Mouse (Mus musculus) hindbrain, embryonic 16.5 days (tissue): ENCODE measurements at regions not wholly inside any gene's neighbourhood (a gene's known extent, or its start where the extent isn't known, plus 50 kb on each side); places are given as distances from the start of the nearest gene placed in this dataset.
"Not testable (repeated sequence)": the region's sequence is repeated elsewhere in the genome, so short reads cannot be mapped to it uniquely, and the experiment has no call there.

ENCODE experiments used
- ATAC-seq: fragments of 200-750 bp; cut with Nextera tagmentation; 2 replicates; pipeline ENCODE4 v1.8.0; 2017; ENCODE audit warnings: moderate TSS enrichment, moderate library complexity
- H3K27ac ChIP-seq: fragments of 300-500 bp; sonication (generic); 2 replicates; pipeline ENCODE4 v1.5.1; 2014; ENCODE audit warnings: low read depth, mild to moderate bottlenecking, control low read depth, low read length, moderate library complexity
- H3K27me3 ChIP-seq: fragments of 300-500 bp; sonication (generic); replicated peaks from 2 replicates; pipeline ENCODE4 v1.6.1; 2014; ENCODE audit warnings: low read length; ENCODE audit not compliant: control insufficient read depth, insufficient read depth
- H3K36me3 ChIP-seq: fragments of 300-500 bp; sonication (generic); 2 replicates; pipeline ENCODE4 v1.6.1; 2014; ENCODE audit warnings: mild to moderate bottlenecking, low read length, moderate library complexity, mixed read lengths; ENCODE audit not compliant: control insufficient read depth, insufficient read depth
- H3K4me1 ChIP-seq: fragments of 300-500 bp; sonication (generic); 2 replicates; pipeline ENCODE4 v1.6.1; 2014; ENCODE audit warnings: low read depth, low read length; ENCODE audit not compliant: control insufficient read depth, insufficient read depth
- H3K4me2 ChIP-seq: fragments of 300-500 bp; sonication (generic); 2 replicates; pipeline ENCODE4 v1.6.1; 2014; ENCODE audit warnings: mild to moderate bottlenecking, low read length, control low read depth, moderate library complexity
- H3K4me3 ChIP-seq: fragments of 300-500 bp; sonication (generic); 2 replicates; pipeline ENCODE4 v1.5.1; 2014; ENCODE audit warnings: mild to moderate bottlenecking, low read length, control low read depth, moderate library complexity
- H3K9ac ChIP-seq: fragments of 300-500 bp; sonication (generic); 2 replicates; pipeline ENCODE4 v1.6.1; 2014; ENCODE audit warnings: low read depth, mild to moderate bottlenecking, control low read depth, low read length, moderate library complexity
- H3K9me3 ChIP-seq: fragments of 300-500 bp; sonication (generic); 2 replicates; pipeline ENCODE4 v1.6.1; 2014; ENCODE audit warnings: mild to moderate bottlenecking, low read length, moderate library complexity; ENCODE audit not compliant: control insufficient read depth
- WGBS: fragments of 180-500 bp; shearing (Covaris S2); extraction: QIAGEN DNeasy Blood & Tissue Kit; methylation state at CpG from one replicate; pipeline ENCODE4 v1.1.7; 2014; 5-methylcytosine and 5-hydroxymethylcytosine counted together

DNA sequence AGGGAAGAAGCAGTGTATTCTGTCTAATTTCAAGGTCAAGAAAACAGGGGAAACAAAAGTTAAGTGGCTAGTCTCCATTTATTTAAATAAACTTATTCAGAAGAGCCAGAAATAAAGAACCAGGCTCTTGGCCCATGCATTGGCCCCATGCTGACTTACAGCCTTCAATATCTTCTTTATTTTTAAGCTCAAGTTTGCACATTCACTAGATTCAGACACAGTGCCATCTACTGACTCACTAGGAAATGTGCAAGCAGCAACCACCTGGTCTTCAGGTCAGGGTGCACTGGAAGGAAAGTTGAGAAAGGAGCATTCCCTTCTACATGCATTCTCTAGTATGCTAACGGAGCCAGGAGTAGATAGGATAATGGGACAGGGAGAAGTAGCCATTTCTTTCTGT is 289.7 kb downstream of the Casp12 start:
- WGBS: 27% methylated on average over 1 of the region's 1 CpGs
- peak; percentile 78 for ATAC-seq
- Histone ChIP-seq H3K4me1 (no peaks in the 10 kb centered on the region), H3K27me3 (no peaks in the 10 kb centered on the region), H3K4me2 (no peak overlapping the region), H3K9me3 (no peaks in the 10 kb centered on the region), H3K36me3 (no peaks in the 10 kb centered on the region), H3K4me3 (no peak overlapping the region), H3K27ac (no peak overlapping the region), H3K9ac (no peak overlapping the region)

- H3K4me3 ChIP-seq: no peak overlapping the region
- H3K9ac ChIP-seq: no peak overlapping the region
- H3K9me3 ChIP-seq: no peaks in the 10 kb centered on the region
- H3K27me3 ChIP-seq: no peaks in the 10 kb centered on the region
- no peaks in the 10 kb centered on the region for H3K36me3 ChIP-seq
- H3K27ac ChIP-seq: no peak overlapping the region
- H3K4me2 ChIP-seq: no peak overlapping the region
- no peaks in the 10 kb centered on the region for H3K4me1 ChIP-seq
- WGBS: 83% methylated on average over 7 of the region's 7 CpGs
- ATAC-seq: no peak
These were observed 318.7 kb downstream of the Casp12 start for GRCm38 (mm10) chr9:5663886-5664285.

DNA sequence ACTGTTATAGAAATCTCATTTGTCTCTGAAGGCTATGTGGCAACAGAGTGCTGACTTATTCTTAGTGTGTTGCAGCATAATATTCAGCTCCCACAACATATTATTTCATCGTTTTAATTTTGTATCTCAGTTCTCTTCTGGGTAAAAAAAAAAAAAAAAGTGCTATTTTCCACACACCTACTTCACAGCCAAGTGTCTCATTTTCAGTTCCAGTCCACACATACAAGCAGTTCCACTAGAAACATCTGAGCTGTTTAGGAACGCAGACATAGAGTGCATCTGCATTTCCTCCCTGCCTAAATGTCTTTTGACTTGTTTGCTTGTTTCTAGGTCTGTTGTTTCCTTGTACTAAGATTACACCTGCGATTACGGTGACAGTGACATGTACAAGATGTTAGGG is 328.3 kb downstream of the Casp12 start:
- WGBS: 93% methylated on average over 4 of the region's 4 CpGs
- no peak overlapping the region for H3K4me3 ChIP-seq
- H3K9me3 ChIP-seq: no peaks in the 10 kb centered on the region
- H3K27me3 ChIP-seq: no peaks in the 10 kb centered on the region
- H3K9ac ChIP-seq: no peak overlapping the region
- no peak for ATAC-seq
- no peaks in the 10 kb centered on the region for H3K4me1 ChIP-seq
- no peak overlapping the region for H3K27ac ChIP-seq
- H3K4me2 ChIP-seq: no peak overlapping the region
- no peaks in the 10 kb centered on the region for H3K36me3 ChIP-seq

DNA sequence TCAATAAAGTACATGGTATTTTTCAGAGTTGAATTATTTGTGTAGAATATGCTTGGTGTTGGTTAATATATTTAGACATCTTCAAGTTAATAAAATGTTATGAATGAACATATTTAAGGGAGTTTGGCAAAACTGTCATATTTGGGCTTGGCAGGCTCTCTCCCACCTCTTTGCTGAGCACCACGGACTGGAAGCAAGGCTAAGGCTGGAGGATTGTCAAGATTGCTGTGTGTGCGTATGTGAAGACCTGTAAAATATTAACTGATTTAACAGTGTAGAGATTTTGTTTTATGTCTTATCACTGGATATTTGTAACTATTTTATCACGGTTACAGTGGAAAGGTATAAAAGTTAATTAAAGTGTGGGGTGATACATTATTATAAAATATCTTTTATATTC is 363.3 kb downstream of the Casp12 start:
- no peaks in the 10 kb centered on the region for H3K4me1 ChIP-seq
- no peak overlapping the region for H3K4me3 ChIP-seq
- no peaks in the 10 kb centered on the region for H3K9me3 ChIP-seq
- 83% methylated on average over 3 of the region's 3 CpGs for WGBS
- ATAC-seq: no peak
- no peak overlapping the region for H3K4me2 ChIP-seq
- H3K36me3 ChIP-seq: no peaks in the 10 kb centered on the region
- H3K9ac ChIP-seq: no peak overlapping the region
- no peaks in the 10 kb centered on the region for H3K27me3 ChIP-seq
- no peak overlapping the region for H3K27ac ChIP-seq

DNA sequence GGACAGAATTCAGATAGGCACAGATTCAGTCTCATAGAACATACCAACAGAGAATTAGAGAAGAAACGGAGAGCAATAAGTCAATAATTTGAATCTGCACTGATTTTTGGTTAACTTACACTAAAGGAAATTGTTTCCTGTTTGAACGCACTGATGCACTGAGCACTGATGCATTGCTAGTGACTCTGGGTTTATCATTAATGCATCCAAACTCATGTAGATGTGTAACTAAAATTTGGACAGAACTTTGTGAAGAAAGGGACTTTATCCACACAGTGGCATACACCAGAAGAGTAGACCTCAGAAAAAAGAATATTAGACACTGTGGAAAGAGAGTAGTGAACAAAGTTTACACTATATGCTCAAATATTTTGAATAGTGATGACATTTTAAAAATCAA is 364.2 kb downstream of the Casp12 start:
- Histone ChIP-seq H3K4me2 (no peak overlapping the region), H3K36me3 (no peaks in the 10 kb centered on the region), H3K4me3 (no peak overlapping the region), H3K27ac (no peak overlapping the region), H3K9me3 (no peaks in the 10 kb centered on the region), H3K27me3 (no peaks in the 10 kb centered on the region), H3K9ac (no peak overlapping the region), H3K4me1 (no peaks in the 10 kb centered on the region)
- WGBS: 77% methylated on average over 2 of the region's 2 CpGs
- ATAC-seq: no peak

DNA sequence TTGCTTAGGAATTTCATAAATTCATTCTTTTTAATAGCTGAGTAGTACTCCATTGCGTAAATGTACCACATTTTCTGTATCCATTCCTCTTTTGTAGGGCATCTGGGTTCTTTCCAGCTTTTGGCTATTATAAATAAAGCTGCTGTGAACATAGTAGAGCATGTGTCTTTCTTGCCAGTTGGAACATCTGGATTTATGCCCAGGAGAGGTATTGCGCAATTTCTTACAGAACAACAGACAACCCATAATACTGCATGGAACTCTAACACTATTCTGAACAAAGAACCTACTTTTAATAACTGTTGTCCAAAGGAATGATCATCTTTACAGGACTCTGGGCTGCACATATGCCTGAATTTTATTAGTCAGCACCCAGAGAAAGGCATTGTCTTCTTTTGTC is 373.4 kb downstream of the Casp12 start:
- H3K9ac ChIP-seq, H3K9me3 ChIP-seq, H3K27ac ChIP-seq, H3K4me1 ChIP-seq, H3K4me2 ChIP-seq, ATAC-seq, H3K36me3 ChIP-seq, H3K4me3 ChIP-seq, H3K27me3 ChIP-seq: not testable (repeated sequence)
- WGBS: 92% methylated on average over 2 of the region's 2 CpGs

DNA sequence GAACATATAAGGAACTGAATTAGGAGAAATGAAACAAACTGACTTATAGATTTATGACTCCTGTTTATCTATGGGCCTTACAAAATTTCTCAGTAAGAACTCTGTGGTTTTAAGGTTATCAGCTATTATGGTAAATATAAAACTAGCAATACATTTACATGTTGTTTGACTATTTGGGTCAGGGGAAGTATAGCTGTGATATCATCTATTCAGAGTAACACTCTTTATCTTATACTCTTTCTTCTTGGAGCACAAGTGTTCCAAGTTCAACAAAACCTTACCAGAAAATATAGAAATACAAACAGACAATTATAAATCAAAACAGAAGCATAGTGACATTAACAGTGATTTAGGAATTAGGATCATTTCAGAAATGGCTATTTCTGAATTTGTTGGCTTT is 383.6 kb downstream of the Casp12 start:
- Histone ChIP-seq H3K4me2 (no peak overlapping the region), H3K36me3 (no peaks in the 10 kb centered on the region), H3K27me3 (no peaks in the 10 kb centered on the region), H3K4me1 (no peaks in the 10 kb centered on the region), H3K27ac (no peak overlapping the region), H3K9me3 (no peaks in the 10 kb centered on the region), H3K4me3 (no peak overlapping the region), H3K9ac (no peak overlapping the region)
- no peak for ATAC-seq

DNA sequence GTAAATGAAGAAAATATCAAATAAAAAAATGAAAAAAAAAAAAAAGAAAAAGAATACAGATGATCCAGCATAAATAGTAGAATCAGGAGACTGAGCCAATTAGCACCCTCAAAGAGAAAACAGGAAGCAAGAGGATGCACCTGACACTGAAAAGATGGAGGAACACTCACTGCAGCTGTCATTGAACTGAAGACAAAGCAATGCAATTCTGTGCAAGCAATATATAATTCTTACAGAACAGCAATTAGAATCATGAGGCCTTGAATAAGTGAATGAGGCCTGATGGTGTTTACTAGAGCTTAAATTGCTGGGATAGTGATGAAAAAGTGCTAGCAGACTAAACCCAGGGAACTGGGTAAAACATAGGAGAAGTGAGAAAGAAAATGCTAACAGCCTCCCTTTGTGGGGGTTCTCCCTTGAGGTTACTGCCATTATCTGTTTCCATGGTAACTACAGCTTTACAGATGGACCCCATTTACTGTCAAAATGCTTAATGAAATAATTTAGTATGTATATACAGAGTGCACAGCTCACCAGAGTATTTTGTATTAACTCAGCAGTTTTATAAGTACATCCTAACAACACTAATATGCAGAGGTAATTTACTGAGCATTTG is 407.6 kb downstream of the Casp12 start:
- no peaks in the 10 kb centered on the region for H3K36me3 ChIP-seq
- H3K27me3 ChIP-seq: no peaks in the 10 kb centered on the region
- peak; percentile 89 for ATAC-seq
- no peak overlapping the region for H3K4me3 ChIP-seq
- no peak overlapping the region for H3K4me2 ChIP-seq
- H3K9ac ChIP-seq: no peak overlapping the region
- no peaks in the 10 kb centered on the region for H3K9me3 ChIP-seq
- peaks cover 4% of the 10 kb centered on the region; the same call in 1 of the 2 replicates for H3K4me1 ChIP-seq
- peak overlapping the region; percentile 34; the same call in 1 of the 2 replicates for H3K27ac ChIP-seq

DNA sequence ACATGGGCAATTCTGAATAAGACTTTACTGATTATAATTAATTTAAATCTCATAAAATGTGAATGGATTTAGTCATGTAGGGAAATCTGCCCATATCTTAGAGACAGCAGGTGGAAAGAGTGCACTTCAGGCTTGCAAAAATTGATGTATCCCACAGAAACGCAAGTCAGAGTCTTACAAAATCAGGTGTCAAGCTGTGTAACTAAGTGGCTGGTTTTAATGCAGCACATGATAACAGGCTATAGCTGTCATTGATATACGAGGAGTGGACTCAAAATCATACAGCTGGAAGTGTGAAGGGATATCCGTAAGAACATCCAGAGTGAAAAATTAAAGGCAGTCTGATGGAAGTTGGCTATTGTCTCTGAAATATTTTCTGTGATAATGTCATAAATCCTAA is 408.6 kb downstream of the Casp12 start:
- ATAC-seq: 0 out of 2 replicates have a peak, but pooled peaks have one; percentile 48
- Histone ChIP-seq H3K4me2 (no peak overlapping the region), H3K36me3 (no peaks in the 10 kb centered on the region), H3K27ac (no peak overlapping the region), H3K4me3 (no peak overlapping the region), H3K9ac (no peak overlapping the region), H3K9me3 (no peaks in the 10 kb centered on the region), H3K4me1 (peaks cover 4% of the 10 kb centered on the region; the same call in 1 of the 2 replicates), H3K27me3 (no peaks in the 10 kb centered on the region)
- WGBS: 53% methylated on average over 3 of the region's 3 CpGs

DNA sequence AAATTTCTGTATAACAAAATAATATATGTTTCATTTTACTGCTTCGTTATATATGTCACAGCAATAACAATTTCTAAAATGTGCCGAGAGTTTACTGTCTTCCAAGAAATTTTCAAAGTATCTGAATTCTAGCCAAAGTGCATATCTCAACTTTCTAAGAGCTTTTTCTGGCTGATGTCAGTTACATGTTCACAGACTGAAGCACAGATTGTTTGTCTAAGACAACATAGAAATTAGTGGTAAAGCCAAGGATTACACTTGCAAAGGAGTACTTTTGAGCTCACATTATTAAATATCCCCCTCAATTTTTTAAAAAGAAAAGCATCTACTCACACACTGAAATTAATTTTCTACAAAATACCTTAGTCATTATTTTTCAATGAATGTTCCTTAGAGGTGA is 407.2 kb upstream of the Pdgfd start:
- Histone ChIP-seq H3K9ac (no peak overlapping the region), H3K9me3 (no peaks in the 10 kb centered on the region), H3K4me3 (no peak overlapping the region), H3K4me1 (no peaks in the 10 kb centered on the region), H3K36me3 (no peaks in the 10 kb centered on the region), H3K4me2 (no peak overlapping the region), H3K27ac (no peak overlapping the region), H3K27me3 (no peaks in the 10 kb centered on the region)
- ATAC-seq: no peak
- WGBS: 90% methylated on average over 2 of the region's 2 CpGs
